Mouse (Mus musculus): ENCODE data around the gene Prrt1. TPM values are rescaled to one million over a fixed set of nuclear protein-coding genes. Genes with fewer than 3 reads are reported as not detected.

Gene Prrt1
- total RNA-seq (2021), result 100 to 1,000 TPM; 231 to 238 TPM
- long read RNA-seq, transcript Prrt1-201 (4 exons, 1,940 nt), result major isoform, 29 of 81 reads
- long read RNA-seq, transcript Prrt1-202 (2 exons, 866 nt), result minor isoform, 11 of 81 reads
- long read RNA-seq, partial matches to known transcripts, result 24 of 81 reads
- long read RNA-seq, other reads (novel, unspliced or antisense), result 17 of 81 reads

GRCm38 (mm10) chr17:34629221-34629751, at the start of gene Prrt1:
Prrt1 (plus strand) TSS chr17:34629533.
- DNase-seq (ENCODE audit: low spot score in 2 of 2), result peak in 1 of 2 experiments; percentile 60

DNA sequence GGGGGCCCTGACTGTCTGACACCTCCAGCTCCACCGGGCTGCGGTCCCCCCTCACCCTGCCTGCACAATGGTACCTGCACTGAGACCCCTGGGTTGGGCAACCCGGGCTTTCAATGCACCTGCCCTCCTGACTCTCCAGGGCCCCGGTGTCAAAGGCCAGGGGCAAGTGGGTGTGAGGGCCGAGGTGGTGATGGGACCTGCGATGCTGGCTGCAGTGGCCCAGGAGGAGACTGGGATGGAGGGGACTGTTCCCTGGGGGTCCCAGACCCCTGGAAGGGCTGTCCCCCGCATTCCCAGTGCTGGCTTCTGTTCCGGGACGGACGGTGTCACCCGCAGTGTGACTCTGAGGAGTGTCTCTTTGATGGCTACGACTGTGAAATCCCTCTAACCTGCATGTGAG, 46.8 kb upstream of the Prrt1 start:
- DNase-seq (ENCODE audit: low spot score in 2 of 2), result no peak

GRCm38 (mm10) chr17:34583397-34583796, 45.9 kb upstream of the Prrt1 start:
- no peak for DNase-seq (ENCODE audit: low spot score in 2 of 2)

DNA sequence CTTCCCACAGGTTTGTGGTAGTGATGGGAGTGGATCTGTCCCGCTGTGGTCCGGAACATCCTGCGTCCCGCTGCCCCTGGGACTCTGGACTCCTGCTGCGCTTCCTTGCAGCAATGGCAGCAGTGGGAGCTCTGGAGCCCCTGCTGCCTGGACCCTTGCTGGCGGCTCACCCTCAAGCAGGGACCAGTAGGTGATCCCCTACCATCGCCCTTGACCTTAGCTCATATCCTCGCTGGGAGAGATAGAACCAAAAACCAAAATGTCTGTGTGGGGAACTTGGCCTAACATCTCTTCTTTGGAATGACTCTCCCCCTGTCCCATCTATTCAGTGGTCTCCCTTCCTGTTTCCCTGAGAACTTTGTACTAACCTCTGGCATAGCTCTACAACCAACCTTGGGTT, 45.5 kb upstream of the Prrt1 start:
- no peak for DNase-seq (ENCODE audit: low spot score in 2 of 2)

GRCm38 (mm10) chr17:34585121-34585520, 44.2 kb upstream of the Prrt1 start:
- DNase-seq (ENCODE audit: low spot score in 2 of 2), result peak in 1 of 2 experiments; percentile 60

DNA sequence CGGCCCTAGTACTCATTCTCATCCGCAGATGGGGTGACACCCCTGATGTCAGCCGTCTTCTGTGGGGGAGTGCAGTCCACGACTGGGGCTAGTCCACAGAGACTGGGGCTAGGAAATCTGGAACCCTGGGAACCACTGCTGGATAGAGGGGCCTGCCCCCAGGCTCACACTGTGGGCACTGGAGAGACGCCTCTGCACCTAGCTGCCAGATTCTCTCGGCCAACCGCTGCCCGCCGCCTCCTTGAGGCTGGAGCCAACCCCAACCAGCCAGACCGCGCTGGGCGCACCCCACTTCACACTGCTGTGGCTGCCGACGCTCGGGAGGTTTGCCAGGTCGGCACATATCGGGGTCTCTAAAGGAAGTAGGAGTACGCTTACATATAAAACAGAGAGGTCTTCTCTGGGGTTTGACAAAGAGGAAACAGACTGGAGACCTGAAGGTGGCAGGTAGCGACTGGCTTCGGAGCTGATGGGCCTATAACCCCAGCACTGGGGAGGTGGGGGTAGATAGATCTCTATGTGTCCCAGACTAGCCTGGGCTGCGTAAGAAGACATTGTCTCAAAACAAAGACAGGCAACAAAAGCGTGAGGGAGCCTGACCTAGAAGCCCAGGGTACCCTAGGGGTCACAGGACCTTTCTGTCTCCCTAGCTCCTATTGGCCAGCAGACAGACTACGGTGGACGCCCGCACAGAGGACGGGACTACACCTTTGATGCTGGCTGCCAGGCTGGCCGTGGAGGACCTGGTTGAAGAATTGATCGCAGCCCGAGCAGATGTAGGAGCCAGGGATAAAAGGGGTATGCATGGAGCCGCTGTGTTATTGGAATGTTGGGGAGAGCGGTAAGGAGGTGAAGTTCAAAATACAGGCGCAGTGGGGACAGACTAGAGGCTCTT, 43.2 kb upstream of the Prrt1 start:
- peak in 1 of 2 experiments; percentile 56 for DNase-seq (ENCODE audit: low spot score in 2 of 2)

GRCm38 (mm10) chr17:34586796-34587422, 42.4 kb upstream of the Prrt1 start:
- DNase-seq (ENCODE audit: low spot score in 2 of 2), result peak; percentile 91 to 95

DNA sequence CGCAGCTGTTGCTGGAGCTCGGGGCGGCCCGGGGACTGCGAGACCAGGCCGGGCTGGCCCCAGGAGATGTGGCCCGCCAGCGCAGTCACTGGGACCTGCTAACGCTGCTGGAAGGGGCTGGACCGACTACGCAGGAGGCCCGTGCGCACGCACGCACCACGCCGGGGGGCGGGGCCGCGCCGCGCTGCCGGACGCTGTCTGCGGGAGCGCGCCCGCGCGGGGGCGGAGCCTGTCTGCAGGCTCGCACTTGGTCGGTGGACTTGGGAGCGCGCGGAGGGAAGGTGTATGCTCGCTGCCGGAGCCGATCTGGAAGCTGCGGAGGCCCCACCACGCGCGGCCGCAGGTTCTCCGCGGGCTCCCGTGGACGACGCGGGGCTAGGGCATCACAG, 41.9 kb upstream of the Prrt1 start:
- peak; percentile 96 to 98 for DNase-seq (ENCODE audit: low spot score in 2 of 2)

GRCm38 (mm10) chr17:34587814-34588213, 41.5 kb upstream of the Prrt1 start:
- DNase-seq (ENCODE audit: low spot score in 2 of 2), result no peak

DNA sequence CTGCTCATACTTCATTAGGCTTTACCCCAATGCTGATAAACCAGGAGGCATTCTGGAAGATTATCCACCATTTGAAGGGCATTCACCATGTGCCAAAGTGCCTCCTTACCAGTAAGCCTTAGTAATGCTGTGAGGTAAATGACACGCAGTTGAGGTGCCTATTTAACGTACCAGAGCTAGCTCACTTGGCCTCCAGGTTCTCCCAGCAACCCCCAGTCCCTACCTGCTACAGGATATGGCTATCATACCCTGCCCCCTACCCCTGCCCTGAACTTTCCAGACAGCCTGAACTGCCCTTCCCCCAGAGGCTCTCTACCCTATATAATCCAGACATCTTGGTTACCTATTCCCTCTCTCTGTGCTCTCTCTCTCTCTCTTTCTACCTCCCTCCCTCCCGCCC, 40.6 kb upstream of the Prrt1 start:
- DNase-seq (ENCODE audit: low spot score in 2 of 2), result no peak

DNA sequence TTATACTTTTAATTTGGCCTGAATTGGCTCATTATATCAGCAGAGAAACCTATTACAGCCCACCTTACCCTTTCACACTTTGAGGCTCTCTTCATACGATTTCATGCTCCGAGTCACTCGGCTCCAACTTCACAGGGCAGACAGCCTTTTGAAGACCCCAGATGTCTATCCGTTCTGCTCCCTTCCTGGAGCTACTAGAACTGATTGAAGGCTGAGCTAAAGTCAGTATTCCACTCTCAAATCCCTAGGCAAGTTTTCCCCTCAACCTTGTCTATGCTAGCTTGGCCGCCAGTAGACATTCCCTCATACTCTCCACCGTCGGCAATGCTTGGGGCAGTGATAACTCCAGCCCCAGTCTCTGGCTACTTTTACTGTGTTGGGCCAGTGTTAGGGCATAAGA, 40.1 kb upstream of the Prrt1 start:
- DNase-seq (ENCODE audit: low spot score in 2 of 2), result no peak

- no peak for DNase-seq (ENCODE audit: low spot score in 2 of 2)
These were observed 39.6 kb upstream of the Prrt1 start, which contains the start of gene Gpsm3 for GRCm38 (mm10) chr17:34589681-34590101. Gpsm3 (plus strand) TSS chr17:34589806.

- no peak for DNase-seq (ENCODE audit: low spot score in 2 of 2)
These were observed 39.0 kb upstream of the Prrt1 start for GRCm38 (mm10) chr17:34590154-34590987.

DNA sequence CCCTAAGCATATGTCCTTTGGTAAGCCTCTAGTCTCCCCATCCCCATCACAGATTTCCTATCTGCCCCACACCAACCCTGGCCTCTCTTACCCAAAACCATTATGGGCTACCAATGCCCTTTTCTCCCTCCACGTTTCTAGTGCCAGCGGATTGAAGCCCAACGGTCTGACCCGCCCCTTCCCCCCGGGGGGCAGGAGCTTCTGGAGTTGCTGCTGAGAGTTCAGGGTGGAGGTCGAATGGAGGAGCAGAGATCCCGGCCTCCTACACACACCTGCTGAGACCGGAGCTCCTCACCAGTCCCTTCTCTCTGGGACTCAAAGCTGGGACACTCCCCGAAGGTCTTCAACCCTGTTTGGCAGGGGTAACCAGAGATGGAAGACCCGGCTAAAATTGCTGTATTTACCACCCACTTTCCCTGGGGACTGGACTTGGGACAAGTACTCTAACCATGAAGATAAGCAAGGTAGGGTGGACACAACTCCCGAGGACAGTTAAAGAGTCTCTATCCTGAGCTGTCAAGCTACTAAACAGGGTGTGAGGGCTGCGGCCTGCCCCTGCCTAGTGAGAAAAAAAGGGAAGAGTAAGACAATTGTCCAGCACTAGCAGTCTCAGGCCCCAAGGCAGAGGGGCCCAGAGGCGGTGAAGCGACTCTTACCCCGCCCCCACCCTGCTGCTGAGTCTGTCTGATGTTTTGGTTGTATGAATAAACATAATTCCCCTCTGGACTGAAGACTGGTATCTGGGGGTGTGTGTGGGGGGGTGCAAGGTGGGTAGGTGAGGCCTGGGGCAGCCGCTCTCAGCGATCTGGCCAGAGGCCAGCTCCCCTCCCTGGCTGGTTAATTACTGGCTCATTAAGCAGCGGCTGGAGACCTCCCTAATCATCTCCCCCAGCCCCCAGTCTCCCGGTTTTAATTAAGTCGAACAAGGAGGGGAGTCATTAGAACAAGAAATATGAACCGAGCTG, 38.0 kb upstream of the Prrt1 start, which contains the start of gene Pbx2:
TSS of gene Pbx2 (plus strand) at position 238 of the 965 bp plus-strand sequence.
- DNase-seq (ENCODE audit: low spot score in 2 of 2), result no peak

DNA sequence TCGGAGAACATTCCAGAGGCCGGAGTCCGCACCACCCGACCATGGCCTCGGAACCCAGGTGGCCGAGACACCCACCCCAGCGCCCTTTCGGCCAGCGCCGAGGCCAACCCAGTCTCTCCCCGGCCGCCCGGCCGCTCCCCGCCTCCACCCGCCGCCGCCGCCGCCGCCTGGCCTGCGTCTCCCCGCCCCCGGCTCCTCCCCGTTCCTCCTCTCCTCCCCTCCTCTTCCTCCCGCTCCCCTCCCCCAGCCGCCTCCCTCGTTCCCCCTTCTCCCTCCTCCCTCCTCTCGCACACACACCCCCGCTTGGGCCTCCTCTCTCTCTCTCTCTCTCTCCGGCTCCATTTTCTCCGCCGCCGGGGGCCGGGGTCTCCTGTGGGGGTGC, 37.3 kb upstream of the Prrt1 start:
- peak; percentile 83 to 90 for DNase-seq (ENCODE audit: low spot score in 2 of 2)

DNA sequence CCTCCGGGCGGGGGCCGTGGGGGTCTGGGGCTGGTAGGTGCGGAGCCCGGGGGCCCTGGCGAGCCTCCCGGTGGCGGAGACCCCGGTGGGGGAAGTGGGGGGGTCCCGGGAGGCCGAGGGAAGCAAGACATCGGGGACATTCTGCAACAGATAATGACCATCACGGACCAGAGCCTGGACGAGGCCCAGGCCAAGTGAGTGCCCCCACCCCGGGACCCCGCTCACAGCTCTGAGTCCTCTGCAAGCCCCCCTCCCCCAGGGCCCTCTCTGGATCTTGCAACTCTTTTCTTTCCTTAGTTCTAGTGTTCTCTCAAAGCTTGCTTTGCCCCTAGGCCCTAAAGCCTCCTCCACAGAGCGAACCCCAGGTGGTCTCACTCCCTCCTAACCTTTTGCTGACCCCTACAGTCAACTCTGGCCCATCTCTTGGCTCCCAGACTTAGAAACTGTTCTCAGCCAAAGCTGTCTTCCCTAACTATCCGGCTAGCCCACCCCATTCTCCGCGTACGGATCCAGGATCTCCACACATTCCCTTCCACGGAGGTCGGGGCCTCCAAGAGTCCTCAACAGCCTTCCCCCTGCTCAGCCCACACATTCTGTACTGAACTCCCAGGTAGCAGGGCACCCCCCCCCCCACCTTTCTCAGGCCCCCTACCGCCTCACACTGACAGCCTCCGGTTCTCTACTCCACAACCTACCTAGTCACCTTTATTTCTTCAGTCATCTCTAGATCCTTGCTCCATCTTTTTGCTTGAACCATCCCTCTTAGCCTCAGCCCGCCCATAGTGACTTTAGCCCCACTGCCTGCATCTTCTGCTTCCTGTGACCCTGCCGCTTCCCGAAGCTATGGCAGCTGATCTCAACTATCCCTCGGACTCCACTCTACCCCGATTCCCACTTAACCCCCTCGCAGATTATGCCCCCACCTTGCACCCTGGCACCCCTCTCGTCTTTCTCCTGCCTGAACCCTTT, 36.5 kb upstream of the Prrt1 start:
- DNase-seq (ENCODE audit: low spot score in 2 of 2), result peak; percentile 49 to 50

- no peak for DNase-seq (ENCODE audit: low spot score in 2 of 2)
These were observed 35.4 kb upstream of the Prrt1 start for GRCm38 (mm10) chr17:34593752-34594525.

DNA sequence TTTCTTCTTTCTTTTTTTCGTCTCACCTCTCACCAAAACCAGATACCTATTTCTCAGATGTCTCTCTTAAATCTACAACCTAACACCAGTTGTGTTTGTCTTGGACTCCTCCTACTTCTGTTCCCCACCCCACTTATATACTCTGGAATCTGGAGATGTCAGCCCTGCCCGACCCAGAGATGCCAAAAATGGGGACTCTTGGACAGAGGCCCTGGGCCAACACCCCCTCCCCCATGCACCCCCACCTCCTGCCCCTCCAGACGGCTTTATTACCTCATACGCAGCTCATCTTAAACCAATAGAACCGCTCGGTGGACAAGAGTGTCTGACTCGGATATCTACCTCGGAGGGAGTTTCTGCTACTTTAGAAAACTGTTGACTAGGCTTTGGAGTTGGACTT, 33.2 kb upstream of the Prrt1 start:
- DNase-seq (ENCODE audit: low spot score in 2 of 2), result no peak

Data from layer of hippocampus, postnatal 10 days (tissue).